In the genomic region with DNA sequence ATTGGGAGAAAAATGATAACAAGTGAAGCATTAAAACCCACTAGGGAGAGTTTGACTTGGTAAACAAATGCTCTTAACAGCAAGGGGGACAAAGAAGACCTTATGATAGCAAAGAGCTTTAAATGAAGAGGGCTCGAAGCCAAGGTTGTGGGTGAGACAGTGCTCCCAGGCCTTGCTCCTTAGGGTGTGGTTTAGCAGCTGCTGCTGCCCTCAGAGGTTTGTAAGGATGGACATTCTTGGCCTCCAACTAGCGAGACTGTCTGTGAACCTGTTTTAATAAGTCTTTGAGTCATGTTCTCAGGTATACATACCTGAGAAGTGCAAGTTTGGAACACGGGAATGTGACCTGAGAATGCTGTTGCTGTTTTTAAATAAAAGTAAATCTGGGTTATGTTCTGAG, we compare ENCODE assay signal across 17 mouse cellular contexts.
"Had no signal": no experiment of that assay in that cellular context is flagged by ENCODE, and none has a peak within 500 bp of the region (broad histone marks: within the 10 kb centered on the region; RNA-seq: fewer than 3 reads in every experiment).

No protein-coding gene starts in this region.

- H3K9me3 ChIP-seq: midbrain, embryonic 10.5 days; midbrain, embryonic 12.5 days; neural tube, embryonic 13.5 days; neural tube, embryonic 15.5 days had no signal

- DNase-seq: lung, adult 18-20 months; lung, embryonic 14.5 days; lung, postnatal 10 days; lung, postnatal 4 days; midbrain, embryonic 14.5 days; retina, postnatal 1 day; right cerebral cortex, adult 18-20 months; right cerebral cortex, postnatal 25 days; right cerebral cortex, postnatal 4 days; spleen, adult 18-20 months; thymus, adult 18-20 months; thymus, postnatal 36 days had no signal

- H3K4me3 ChIP-seq: midbrain, embryonic 10.5 days; midbrain, embryonic 12.5 days; neural tube, embryonic 13.5 days; neural tube, embryonic 15.5 days had no signal

- H3K27ac ChIP-seq: midbrain, embryonic 10.5 days; midbrain, embryonic 12.5 days; neural tube, embryonic 13.5 days; neural tube, embryonic 15.5 days had no signal

- ATAC-seq: midbrain, embryonic 16.5 days had no signal

- H3K36me3 ChIP-seq: midbrain, embryonic 10.5 days; midbrain, embryonic 12.5 days; neural tube, embryonic 13.5 days; neural tube, embryonic 15.5 days had no signal

- H3K4me2 ChIP-seq: lung, embryonic 14.5 days; midbrain, embryonic 12.5 days; neural tube, embryonic 13.5 days; neural tube, embryonic 15.5 days had no signal

- H3K9ac ChIP-seq: lung, embryonic 14.5 days; midbrain, embryonic 12.5 days; neural tube, embryonic 13.5 days; neural tube, embryonic 15.5 days had no signal
